Mouse (Mus musculus): ENCODE measurements at regions not wholly inside any gene's neighbourhood (a gene's known extent, or its start where the extent isn't known, plus 50 kb on each side); places are given as distances from the start of the nearest gene placed in this dataset.

- TF ChIP-seq POLR2A (IDR thresholded peaks at IDR 0.05; ENCODE audit: borderline replicate concordance, insufficient read depth, low read length), result no peak
- no peak for TF ChIP-seq CTCF (IDR thresholded peaks at IDR 0.05; ENCODE audit: borderline replicate concordance, insufficient read depth, low read depth, low read length)
These were observed 354.2 kb upstream of the Igfbp7 start for GRCm38 (mm10) chr5:77762013-77762412.

Measured in cerebellum, adult 2 months (tissue).